Mouse (Mus musculus): ENCODE measurements around the gene Rbms3. TPM values are rescaled to one million over a fixed set of nuclear protein-coding genes. Genes with fewer than 3 reads are reported as not detected.

Gene Rbms3
- total and polyA plus RNA-seq, 3 experiments, result not detected

GRCm38 (mm10) chr9:117084471-117084870, 545.2 kb downstream of the Rbms3 start:
- no peak overlapping the region for H3K27ac ChIP-seq (ENCODE audit: insufficient read depth, low read depth)
- DNase-seq (ENCODE audit: extremely low read depth), result no peak
- TF ChIP-seq RCOR1 (conservative IDR thresholded peaks at IDR 0.05; ENCODE audit: low read depth, low read length), result no peak
- no peak for TF ChIP-seq ELF1 (IDR thresholded peaks at IDR 0.05; ENCODE audit: low read depth, low read length)
- TF ChIP-seq NRF1 (IDR thresholded peaks at IDR 0.05; ENCODE audit: low read depth, low read length), result no peak
- TF ChIP-seq JUND (conservative IDR thresholded peaks at IDR 0.05; ENCODE audit: low read depth, low read length), result no peak
- H3K4me3 ChIP-seq (replicated peaks in 1 of 3; ENCODE audit: low read depth in 2 of 3, low read length in 2 of 3, poor library complexity in 1 of 3), result no peak overlapping the region
- in situ Hi-C loops (cut with MboI; ENCODE audit: low pct_ligation_motif_present, low pct_unique_long_range_greater_than_20kb, low sequenced_read_pairs), result no loop called here
- no peaks in the 10 kb centered on the region for H3K4me1 ChIP-seq (ENCODE audit: control insufficient read depth in 1 of 2, insufficient read depth in 2 of 2)
- no peaks in the 10 kb centered on the region for H3K27me3 ChIP-seq (replicated peaks)
- dilution Hi-C loops (cut with MboI; ENCODE audit: extremely low pct_ligation_motif_present, extremely low pct_unique_long_range_greater_than_20kb, low sequenced_read_pairs), result no loop called here
- no peak overlapping the region for H3K9ac ChIP-seq (ENCODE audit: insufficient read depth, low read depth)
- H3K4me2 ChIP-seq (ENCODE audit: insufficient read depth, low read depth, poor library complexity, severe bottlenecking), result no peak overlapping the region
- H3K36me3 ChIP-seq (replicated peaks in 1 of 2; ENCODE audit: control insufficient read depth in 1 of 2, insufficient read depth in 1 of 2, low read length in 1 of 2), result no peaks in the 10 kb centered on the region
- peaks cover 70% of the 10 kb centered on the region for H3K9me3 ChIP-seq (replicated peaks; ENCODE audit: low read length)
- H3K79me2 ChIP-seq (replicated peaks; ENCODE audit: control insufficient read depth, extremely low read depth, insufficient read depth, poor library complexity, severe bottlenecking), result no peaks in the 10 kb centered on the region

- Histone ChIP-seq H3K9me3 (replicated peaks; ENCODE audit: low read length) (peaks cover 64% of the 10 kb centered on the region), H3K79me2 (replicated peaks; ENCODE audit: control insufficient read depth, extremely low read depth, insufficient read depth, poor library complexity, severe bottlenecking) (no peaks in the 10 kb centered on the region), H3K9ac (ENCODE audit: insufficient read depth, low read depth) (no peak overlapping the region), H3K27me3 (replicated peaks) (no peaks in the 10 kb centered on the region), H3K4me1 (ENCODE audit: control insufficient read depth in 1 of 2, insufficient read depth in 2 of 2) (no peaks in the 10 kb centered on the region), H3K4me2 (ENCODE audit: insufficient read depth, low read depth, poor library complexity, severe bottlenecking) (no peak overlapping the region), H3K4me3 (replicated peaks in 1 of 3; ENCODE audit: low read depth in 2 of 3, low read length in 2 of 3, poor library complexity in 1 of 3) (no peak overlapping the region), H3K36me3 (replicated peaks in 1 of 2; ENCODE audit: control insufficient read depth in 1 of 2, insufficient read depth in 1 of 2, low read length in 1 of 2) (no peaks in the 10 kb centered on the region), H3K27ac (ENCODE audit: insufficient read depth, low read depth) (no peak overlapping the region)
- in situ Hi-C loops (cut with MboI; ENCODE audit: low pct_ligation_motif_present, low pct_unique_long_range_greater_than_20kb, low sequenced_read_pairs) (no loop called here), dilution Hi-C loops (cut with MboI; ENCODE audit: extremely low pct_ligation_motif_present, extremely low pct_unique_long_range_greater_than_20kb, low sequenced_read_pairs) (no loop called here)
- no peak for DNase-seq (ENCODE audit: extremely low read depth)
- TF ChIP-seq GABPA (IDR thresholded peaks at IDR 0.05; ENCODE audit: insufficient replicate concordance, low read depth, low read length) (no peak), TCF12 (IDR thresholded peaks at IDR 0.05; ENCODE audit: low read depth, low read length) (no peak)
Measured at GRCm38 (mm10) chr9:117079471-117079870, 550.2 kb downstream of the Rbms3 start.

- no peak overlapping the region for H3K27ac ChIP-seq (ENCODE audit: insufficient read depth, low read depth)
- no peak for DNase-seq (ENCODE audit: extremely low read depth)
- no peaks in the 10 kb centered on the region for H3K36me3 ChIP-seq (replicated peaks in 1 of 2; ENCODE audit: control insufficient read depth in 1 of 2, insufficient read depth in 1 of 2, low read length in 1 of 2)
- no peak overlapping the region for H3K4me3 ChIP-seq (replicated peaks in 1 of 3; ENCODE audit: low read depth in 2 of 3, low read length in 2 of 3, poor library complexity in 1 of 3)
- no peaks in the 10 kb centered on the region for H3K79me2 ChIP-seq (replicated peaks; ENCODE audit: control insufficient read depth, extremely low read depth, insufficient read depth, poor library complexity, severe bottlenecking)
- no peaks in the 10 kb centered on the region for H3K27me3 ChIP-seq (replicated peaks)
- peaks cover 67% of the 10 kb centered on the region for H3K9me3 ChIP-seq (replicated peaks; ENCODE audit: low read length)
- H3K4me2 ChIP-seq (ENCODE audit: insufficient read depth, low read depth, poor library complexity, severe bottlenecking), result no peak overlapping the region
- dilution Hi-C loops (cut with MboI; ENCODE audit: extremely low pct_ligation_motif_present, extremely low pct_unique_long_range_greater_than_20kb, low sequenced_read_pairs) (no loop called here), in situ Hi-C loops (cut with MboI; ENCODE audit: low pct_ligation_motif_present, low pct_unique_long_range_greater_than_20kb, low sequenced_read_pairs) (no loop called here)
- H3K9ac ChIP-seq (ENCODE audit: insufficient read depth, low read depth), result no peak overlapping the region
- H3K4me1 ChIP-seq (ENCODE audit: control insufficient read depth in 1 of 2, insufficient read depth in 2 of 2), result no peaks in the 10 kb centered on the region
- TF ChIP-seq TCF12 (IDR thresholded peaks at IDR 0.05; ENCODE audit: low read depth, low read length), result no peak
Measured at GRCm38 (mm10) chr9:117077548-117077947, 552.2 kb downstream of the Rbms3 start.

GRCm38 (mm10) chr9:117076785-117077184, 552.9 kb downstream of the Rbms3 start:
- no peak overlapping the region for H3K4me2 ChIP-seq (ENCODE audit: insufficient read depth, low read depth, poor library complexity, severe bottlenecking)
- H3K36me3 ChIP-seq (replicated peaks in 1 of 2; ENCODE audit: control insufficient read depth in 1 of 2, insufficient read depth in 1 of 2, low read length in 1 of 2), result no peaks in the 10 kb centered on the region
- no peak for DNase-seq (ENCODE audit: extremely low read depth)
- no peaks in the 10 kb centered on the region for H3K27me3 ChIP-seq (replicated peaks)
- no peaks in the 10 kb centered on the region for H3K79me2 ChIP-seq (replicated peaks; ENCODE audit: control insufficient read depth, extremely low read depth, insufficient read depth, poor library complexity, severe bottlenecking)
- H3K4me3 ChIP-seq (replicated peaks in 1 of 3; ENCODE audit: low read depth in 2 of 3, low read length in 2 of 3, poor library complexity in 1 of 3), result no peak overlapping the region
- in situ Hi-C loops (cut with MboI; ENCODE audit: low pct_ligation_motif_present, low pct_unique_long_range_greater_than_20kb, low sequenced_read_pairs), result no loop called here
- dilution Hi-C loops (cut with MboI; ENCODE audit: extremely low pct_ligation_motif_present, extremely low pct_unique_long_range_greater_than_20kb, low sequenced_read_pairs), result no loop called here
- H3K27ac ChIP-seq (ENCODE audit: insufficient read depth, low read depth), result no peak overlapping the region
- TF ChIP-seq EP300 (IDR thresholded peaks at IDR 0.05; ENCODE audit: low read length), result no peak
- no peak for TF ChIP-seq POLR2A (IDR thresholded peaks at IDR 0.05; ENCODE audit: low read depth, low read length)
- no peak for TF ChIP-seq PAX5 (IDR thresholded peaks at IDR 0.05; ENCODE audit: low read length)
- no peak for TF ChIP-seq E2F4 (IDR thresholded peaks at IDR 0.05; ENCODE audit: insufficient replicate concordance, low read depth, low read length)
- no peak for TF ChIP-seq JUND (conservative IDR thresholded peaks at IDR 0.05; ENCODE audit: low read depth, low read length)
- no peak for TF ChIP-seq BHLHE40 (IDR thresholded peaks at IDR 0.05; ENCODE audit: low read depth, low read length)
- TF ChIP-seq GABPA (IDR thresholded peaks at IDR 0.05; ENCODE audit: insufficient replicate concordance, low read depth, low read length), result no peak
- TF ChIP-seq USF2 (conservative IDR thresholded peaks at IDR 0.05; ENCODE audit: low read depth, low read length), result no peak
- no peak for TF ChIP-seq CHD2 (IDR thresholded peaks at IDR 0.05; ENCODE audit: low read length)
- no peak for TF ChIP-seq USF1 (IDR thresholded peaks at IDR 0.05; ENCODE audit: low read depth, low read length)
- no peak for TF ChIP-seq TCF12 (IDR thresholded peaks at IDR 0.05; ENCODE audit: low read depth, low read length)
- TF ChIP-seq NELFE (IDR thresholded peaks at IDR 0.05; ENCODE audit: low read depth, low read length), result no peak
- TF ChIP-seq ZKSCAN1 (IDR thresholded peaks at IDR 0.05; ENCODE audit: borderline replicate concordance, low read depth, low read length), result no peak
- no peak for TF ChIP-seq MAFK (IDR thresholded peaks at IDR 0.05; ENCODE audit: insufficient replicate concordance, low read length)
- H3K9ac ChIP-seq (ENCODE audit: insufficient read depth, low read depth), result no peak overlapping the region
- no peaks in the 10 kb centered on the region for H3K4me1 ChIP-seq (ENCODE audit: control insufficient read depth in 1 of 2, insufficient read depth in 2 of 2)
- peaks cover 71% of the 10 kb centered on the region for H3K9me3 ChIP-seq (replicated peaks; ENCODE audit: low read length)
